Mouse (Mus musculus): ENCODE data around the gene Fam102b. TPM values are rescaled to one million over a fixed set of nuclear protein-coding genes. Genes with fewer than 3 reads are reported as not detected.

Fam102b gene
- polyA plus RNA-seq, 1 experiment, result not detected

DNA sequence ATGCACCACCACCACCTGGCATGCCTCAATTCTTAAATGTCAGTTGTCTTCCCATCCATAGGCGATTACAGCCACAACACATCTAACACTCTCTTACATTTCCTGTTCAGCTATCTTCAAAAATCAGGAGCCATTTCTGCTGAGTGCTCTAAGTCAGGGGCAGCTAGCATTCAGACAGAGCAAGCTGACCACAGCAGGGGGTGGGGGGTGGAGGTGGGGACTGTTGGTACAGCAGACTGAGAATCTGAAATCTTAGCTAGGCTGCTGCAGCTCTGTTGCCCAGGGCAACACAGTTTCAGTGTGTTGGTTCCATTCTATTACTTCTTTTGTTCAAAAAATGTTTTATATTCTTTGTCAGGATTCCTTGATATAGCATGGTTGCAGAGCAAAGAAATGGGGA, 40.9 kb downstream of the Fam102b start:
- no peak for TF ChIP-seq GATA1 (IDR thresholded peaks at IDR 0.05; ENCODE audit: low read length)

- TF ChIP-seq GATA1 (IDR thresholded peaks at IDR 0.05; ENCODE audit: low read length), result peak; percentile 42
These were observed 43.4 kb downstream of the Fam102b start for GRCm38 (mm10) chr3:108983989-108984388.

GRCm38 (mm10) chr3:108981946-108982345, 45.5 kb downstream of the Fam102b start:
- no peak for TF ChIP-seq GATA1 (IDR thresholded peaks at IDR 0.05; ENCODE audit: low read length)

DNA sequence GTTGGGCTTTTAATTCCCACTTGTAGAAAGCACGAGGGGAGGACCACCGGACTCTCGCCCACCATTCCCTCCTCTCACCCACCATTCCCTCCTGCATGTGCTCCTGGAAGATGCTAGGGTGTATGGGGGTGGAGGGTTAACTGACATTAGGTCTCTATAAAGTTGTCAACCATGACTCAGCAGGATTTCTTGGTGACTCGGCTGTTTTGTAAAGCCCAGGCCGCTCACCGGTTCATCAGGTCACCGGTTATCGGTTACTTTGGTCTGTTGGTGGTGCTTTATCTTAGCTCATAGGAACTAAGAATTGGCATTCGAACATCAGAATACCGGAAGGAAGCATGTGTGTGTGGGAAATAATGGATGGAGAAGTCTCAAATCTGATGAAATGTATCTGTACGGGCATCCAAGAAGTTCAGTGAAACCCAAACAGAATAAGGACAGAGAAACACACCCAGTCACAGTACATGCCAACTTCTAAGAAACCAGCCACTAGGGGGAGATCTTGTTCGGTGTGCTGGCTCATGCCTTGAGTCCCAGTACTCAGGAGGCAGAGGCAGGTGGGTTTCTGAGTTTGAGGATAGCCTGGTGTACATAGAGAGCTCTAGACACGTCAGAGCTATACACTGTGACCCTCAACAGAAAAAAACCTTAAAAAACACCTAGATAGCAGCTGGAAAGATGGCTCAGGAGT, 49.9 kb downstream of the Fam102b start:
- no peak for TF ChIP-seq GATA1 (IDR thresholded peaks at IDR 0.05; ENCODE audit: low read length)

DNA sequence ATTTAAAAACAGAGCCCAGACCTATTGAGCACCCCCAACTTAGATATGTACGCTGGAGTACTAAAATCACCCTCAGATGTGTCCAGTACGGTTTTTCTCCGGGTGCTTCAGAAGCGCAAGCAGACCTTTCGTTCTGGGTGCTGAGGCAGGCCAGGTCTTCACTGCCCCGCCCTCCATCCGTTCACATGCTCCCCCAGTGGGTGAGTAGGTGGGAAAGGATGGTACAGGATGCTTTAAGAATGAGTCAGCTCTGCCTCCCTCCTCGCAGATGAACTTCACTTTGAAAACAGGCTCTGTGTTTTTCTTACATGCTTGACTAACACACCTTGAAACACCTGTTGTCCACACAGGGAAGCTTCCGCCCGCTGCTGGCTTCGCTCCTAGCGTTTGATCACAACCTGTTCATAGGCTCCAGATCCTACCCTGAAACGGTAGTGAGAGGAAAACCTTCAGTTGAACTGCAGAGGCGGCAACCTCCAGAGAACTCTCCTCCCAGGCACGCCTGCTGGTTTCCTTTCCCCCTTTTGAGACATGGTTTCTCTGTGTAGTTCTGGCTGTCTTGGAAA, 52.4 kb downstream of the Fam102b start:
- TF ChIP-seq GATA1 (IDR thresholded peaks at IDR 0.05; ENCODE audit: low read length), result no peak

GRCm38 (mm10) chr3:108973980-108974660, 53.3 kb downstream of the Fam102b start:
- TF ChIP-seq GATA1 (IDR thresholded peaks at IDR 0.05; ENCODE audit: low read length), result no peak

DNA sequence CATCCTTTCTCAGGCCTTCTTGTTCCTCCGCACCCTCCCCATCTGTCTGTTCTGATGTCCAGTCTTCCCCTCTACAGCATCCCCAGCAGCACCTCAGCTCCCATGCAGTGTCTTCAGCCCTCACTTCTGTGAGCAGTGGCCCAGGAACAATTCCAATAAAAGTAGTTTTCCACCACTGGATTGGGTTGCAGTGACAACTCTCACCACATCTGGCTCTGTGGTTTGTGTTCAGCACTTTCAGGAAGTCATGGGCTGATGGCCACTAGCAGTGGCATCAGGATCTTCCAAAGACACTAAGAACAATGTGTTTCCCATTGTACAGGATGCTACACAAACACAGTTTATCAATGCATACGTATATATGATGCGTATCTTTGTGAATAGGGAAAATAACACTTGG, 61.4 kb downstream of the Fam102b start:
- TF ChIP-seq GATA1 (IDR thresholded peaks at IDR 0.05; ENCODE audit: low read length), result no peak

GRCm38 (mm10) chr3:108964361-108965044, 62.9 kb downstream of the Fam102b start:
- no peak for TF ChIP-seq GATA1 (IDR thresholded peaks at IDR 0.05; ENCODE audit: low read length)

GRCm38 (mm10) chr3:108963776-108964175, 63.6 kb downstream of the Fam102b start:
- no peak for TF ChIP-seq GATA1 (IDR thresholded peaks at IDR 0.05; ENCODE audit: low read length)

- TF ChIP-seq GATA1 (IDR thresholded peaks at IDR 0.05; ENCODE audit: low read length), result no peak
These were observed 64.1 kb downstream of the Fam102b start for GRCm38 (mm10) chr3:108963278-108963677.

- TF ChIP-seq GATA1 (IDR thresholded peaks at IDR 0.05; ENCODE audit: low read length), result no peak
These were observed 65.8 kb downstream of the Fam102b start for GRCm38 (mm10) chr3:108961655-108962054.

DNA sequence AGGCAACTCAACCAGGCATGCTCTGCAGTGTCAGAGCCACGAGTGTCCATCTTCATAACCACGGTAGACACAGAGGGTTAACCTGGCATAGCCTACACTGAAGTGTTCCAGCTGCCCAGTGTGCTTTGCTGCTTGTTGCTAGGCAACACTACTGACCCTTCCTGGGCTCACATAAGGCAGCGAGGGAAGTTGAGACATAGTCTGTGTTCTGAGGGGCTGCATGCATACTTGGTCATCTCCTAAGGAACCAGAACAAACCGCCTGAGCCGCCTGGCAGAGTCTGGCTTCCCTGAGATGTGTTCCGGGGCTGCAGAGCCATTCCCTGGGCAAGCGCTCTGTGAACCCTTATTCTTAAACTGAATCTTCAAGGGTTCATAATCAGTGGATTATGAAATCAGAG, 66.2 kb downstream of the Fam102b start:
- no peak for TF ChIP-seq GATA1 (IDR thresholded peaks at IDR 0.05; ENCODE audit: low read length)

GRCm38 (mm10) chr3:108959680-108960295, 67.6 kb downstream of the Fam102b start:
- no peak for TF ChIP-seq GATA1 (IDR thresholded peaks at IDR 0.05; ENCODE audit: low read length)

- TF ChIP-seq GATA1 (IDR thresholded peaks at IDR 0.05; ENCODE audit: low read length), result no peak
These were observed 69.4 kb downstream of the Fam102b start for GRCm38 (mm10) chr3:108957976-108958375.

GRCm38 (mm10) chr3:108940996-108941395, 86.4 kb downstream of the Fam102b start:
- TF ChIP-seq GATA1 (IDR thresholded peaks at IDR 0.05; ENCODE audit: low read length), result no peak
